Mouse (Mus musculus) right cerebral cortex, postnatal 14 days (tissue): ENCODE data around the gene Gm45261.

Experiments
- DNase-seq: peaks from one replicate; pipeline ENCODE4 v3.0.0; 2022

Gm45261 gene

DNA sequence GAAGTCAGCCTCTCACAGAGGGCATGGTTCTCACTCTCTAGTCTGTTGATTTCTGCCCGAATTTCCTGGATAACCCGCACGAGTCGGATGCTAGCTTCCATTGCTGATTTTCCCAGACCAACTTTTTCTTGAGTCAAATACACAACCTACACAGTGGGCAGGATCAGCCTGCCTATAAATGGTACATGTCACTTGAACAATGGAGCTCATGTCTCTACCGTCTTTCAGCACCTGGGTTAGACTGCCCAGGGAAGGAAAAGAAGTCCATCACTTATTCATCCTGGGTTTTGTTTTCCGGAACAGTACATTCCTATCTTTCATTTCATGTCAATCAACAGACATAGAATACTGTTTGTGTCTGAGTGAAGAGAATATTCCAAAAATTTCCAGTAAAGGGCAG, at the start of gene Gm45261:
Gene Gm45261 (minus strand): TSS at position 101 of the 400 bp plus-strand sequence.
- DNase-seq, result no peak

DNA sequence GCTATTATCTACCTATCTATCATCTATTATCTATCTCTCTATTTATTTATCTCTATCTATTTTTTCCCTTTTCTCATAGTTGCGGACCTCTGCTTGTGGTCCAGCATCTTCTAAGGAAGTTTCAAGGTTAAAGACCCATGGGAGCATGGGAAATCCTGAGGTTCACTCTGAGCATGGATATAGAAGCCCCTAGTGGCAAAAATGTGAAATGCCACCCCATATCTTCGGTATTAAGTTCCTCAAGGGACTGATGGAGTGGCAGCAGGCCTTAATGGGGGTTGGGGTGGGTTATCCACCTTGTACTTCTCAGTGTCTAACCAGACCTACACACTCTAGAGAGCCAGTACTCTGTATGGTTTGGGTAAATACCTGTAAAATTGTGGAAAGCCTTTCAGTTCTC, 43.5 kb upstream of the Gm45261 start:
- no peak for DNase-seq

DNA sequence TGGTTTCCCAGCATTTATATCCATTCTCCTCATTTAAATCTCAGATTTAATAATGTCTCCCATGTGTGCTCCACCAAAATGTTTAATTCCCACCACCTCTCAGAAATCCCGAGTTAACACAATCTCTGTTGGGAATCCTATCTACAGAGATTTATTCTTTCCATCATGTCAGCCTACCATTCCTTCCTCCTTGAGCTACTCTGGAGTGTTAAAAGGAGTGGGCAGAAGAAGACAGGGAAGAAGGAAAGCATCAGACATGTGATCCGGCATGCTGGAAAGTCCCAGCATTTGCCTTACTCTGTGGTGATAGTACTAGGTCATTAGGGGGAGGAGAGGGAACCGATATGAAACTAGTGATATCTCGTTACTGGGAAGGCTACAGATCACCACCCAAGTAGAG, 42.8 kb upstream of the Gm45261 start:
- no peak for DNase-seq

DNA sequence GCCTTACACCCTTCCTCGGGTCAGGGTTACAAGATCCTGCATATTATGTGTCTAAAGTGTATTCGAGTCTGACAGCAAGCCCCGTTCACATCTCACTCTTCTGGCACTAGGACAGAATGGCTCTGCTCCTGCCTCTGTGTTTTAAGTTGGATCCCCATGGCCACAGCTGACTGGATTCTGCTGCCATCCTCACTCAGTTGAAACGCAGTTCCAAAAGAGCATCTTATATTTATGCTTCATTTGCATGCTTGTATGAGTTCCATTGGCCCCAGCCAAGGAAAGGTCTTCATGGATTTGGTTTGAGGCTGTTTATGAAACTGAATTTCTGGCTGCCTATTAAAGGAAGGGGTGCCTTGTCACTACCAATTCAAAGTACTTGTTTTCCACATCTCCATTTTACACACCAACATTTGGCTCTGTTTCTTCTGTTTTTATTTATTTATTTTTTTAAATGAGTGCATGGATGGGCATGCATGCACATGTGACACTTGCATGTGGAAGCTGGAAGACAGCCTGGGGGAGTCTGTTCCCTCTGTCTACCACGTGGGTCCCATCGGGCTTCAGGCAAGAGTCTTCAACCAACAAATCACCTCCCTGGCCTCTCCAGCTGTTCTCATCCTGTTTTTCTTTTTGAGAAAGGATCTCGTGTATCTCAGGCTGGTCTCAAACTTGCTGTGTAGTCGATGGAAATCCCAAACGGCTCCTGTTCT, 41.4 kb upstream of the Gm45261 start:
- no peak for DNase-seq

DNA sequence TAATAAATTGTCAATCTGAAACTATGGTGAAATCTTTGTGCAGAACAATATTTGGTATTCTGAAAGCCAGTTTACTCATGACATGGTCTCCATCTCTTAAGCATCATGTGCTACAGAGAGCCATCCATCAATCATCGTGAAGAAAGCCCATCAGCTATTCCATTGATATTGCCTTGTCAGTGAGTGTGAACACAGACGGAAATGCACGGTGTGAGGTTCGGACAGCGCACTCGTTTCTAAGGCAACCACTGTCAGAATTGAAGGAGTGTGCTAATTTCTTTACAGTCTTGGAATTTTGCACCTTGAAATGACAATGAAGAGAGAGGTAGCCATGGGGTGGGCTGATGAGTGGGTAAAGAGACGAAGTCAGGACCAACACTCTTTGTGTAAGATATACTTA, 38.0 kb upstream of the Gm45261 start:
- DNase-seq, result no peak

DNA sequence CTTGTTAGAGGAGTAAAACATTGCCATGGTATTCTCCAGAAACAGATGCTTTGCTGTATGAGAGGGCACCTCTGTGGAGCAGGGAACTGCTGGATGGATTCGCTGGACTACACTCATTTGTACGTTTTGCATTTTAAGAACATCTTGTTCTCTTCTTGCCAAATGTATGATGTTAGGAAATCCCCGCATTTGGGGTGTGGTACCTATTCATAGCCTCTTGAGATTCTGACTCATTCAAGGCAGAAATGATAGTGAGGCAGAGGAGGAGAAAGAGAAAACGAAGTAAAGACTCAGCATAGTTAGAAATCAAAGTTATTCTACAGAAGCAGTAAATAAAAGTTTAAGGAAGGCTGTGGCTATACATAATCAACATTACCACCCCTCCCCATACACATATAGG, 35.1 kb upstream of the Gm45261 start:
- DNase-seq, result no peak

DNA sequence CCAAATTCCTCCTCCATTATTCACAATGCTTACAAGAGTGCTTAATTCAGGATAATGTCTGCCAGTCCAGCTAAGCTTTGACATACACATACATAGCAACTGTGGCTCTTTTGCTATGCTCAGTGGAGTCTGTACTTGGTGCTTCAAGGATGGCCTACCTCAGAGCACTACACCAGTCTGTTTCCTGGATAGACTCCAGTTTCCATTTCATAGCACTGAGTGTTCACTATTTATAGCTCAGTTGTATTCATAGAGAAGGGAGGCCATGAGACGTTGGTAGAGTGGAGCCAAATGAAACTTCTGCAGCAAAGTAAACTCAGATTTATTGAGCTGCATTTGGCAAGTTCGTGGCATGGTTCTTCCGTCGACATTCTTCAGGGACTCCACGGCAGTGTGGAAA, 22.2 kb upstream of the Gm45261 start:
- no peak for DNase-seq

DNA sequence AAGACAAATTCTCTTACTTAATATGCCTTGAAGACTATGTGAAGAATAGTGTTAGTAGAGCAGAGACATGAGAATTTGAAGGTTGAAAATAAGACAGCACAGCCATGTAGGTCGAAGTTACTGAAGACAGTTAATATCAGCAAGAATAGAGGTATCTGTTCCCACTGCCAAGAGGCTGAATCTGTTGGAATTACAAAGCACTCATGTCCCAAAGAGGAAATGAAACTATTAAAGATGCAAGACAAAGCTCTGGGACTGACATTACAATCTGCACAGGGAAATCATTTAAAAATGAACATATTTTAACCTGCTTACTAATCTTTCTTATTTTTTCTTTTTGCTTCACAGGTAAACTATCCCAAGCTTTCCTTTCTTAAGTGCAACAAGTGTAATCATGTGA, 13.7 kb upstream of the Gm45261 start:
- no peak for DNase-seq

DNA sequence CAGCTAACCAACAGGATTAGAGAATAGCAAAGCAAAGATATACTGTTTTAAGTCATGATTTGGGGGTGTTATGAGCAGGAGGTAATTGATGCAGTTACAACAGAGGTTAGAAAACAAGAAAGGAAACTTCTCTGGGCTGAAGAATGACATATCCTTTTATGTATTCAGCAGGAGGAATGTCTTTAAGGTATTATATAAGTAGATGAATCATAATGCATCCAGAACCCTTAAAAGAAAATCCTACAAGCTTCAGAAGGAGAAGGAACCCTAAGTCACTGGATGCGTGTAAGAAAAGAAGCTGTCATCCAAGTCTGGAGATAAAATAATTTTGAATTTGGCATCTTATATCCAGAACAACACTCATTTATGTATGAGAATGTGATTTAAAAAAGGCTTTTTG, 11.1 kb upstream of the Gm45261 start:
- no peak for DNase-seq

DNA sequence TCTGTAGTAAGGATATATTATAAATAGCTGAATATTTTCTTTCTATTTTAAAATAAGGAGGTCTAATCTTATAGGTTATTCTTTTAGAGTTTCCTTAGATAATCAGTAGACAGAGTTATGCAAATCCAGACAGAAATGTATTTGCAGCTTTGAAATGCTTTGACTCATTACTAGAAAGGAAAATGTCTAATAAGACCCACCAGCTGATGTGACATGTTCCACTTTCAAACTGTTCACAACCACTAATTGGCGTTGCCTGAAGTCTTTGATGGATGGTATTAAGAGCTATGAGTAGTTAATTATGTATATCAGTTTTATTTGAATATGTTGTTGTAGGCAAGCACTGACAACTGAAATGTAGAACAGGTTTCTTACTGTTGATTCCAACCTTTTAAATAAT, 1.3 kb downstream of the Gm45261 start:
- DNase-seq, result no peak

DNA sequence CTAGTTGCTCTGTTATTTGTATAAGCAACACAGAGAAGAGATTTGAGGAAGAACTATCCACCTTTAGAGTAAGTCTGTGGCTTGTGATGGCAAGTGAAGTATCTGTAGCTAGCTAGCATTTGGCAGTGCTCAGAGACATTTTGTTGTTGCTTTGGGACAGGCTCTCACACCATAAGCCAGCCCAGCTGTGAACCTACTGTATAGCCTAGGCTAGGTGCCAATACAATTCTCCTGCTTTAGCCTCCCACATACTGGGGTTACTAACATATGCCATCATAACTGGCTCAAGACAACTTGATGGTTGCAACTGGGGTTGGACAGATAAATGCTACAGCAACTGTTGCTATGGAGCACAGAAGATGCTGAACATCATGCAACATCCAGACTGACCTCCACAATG, 1.8 kb downstream of the Gm45261 start:
- DNase-seq, result no peak

DNA sequence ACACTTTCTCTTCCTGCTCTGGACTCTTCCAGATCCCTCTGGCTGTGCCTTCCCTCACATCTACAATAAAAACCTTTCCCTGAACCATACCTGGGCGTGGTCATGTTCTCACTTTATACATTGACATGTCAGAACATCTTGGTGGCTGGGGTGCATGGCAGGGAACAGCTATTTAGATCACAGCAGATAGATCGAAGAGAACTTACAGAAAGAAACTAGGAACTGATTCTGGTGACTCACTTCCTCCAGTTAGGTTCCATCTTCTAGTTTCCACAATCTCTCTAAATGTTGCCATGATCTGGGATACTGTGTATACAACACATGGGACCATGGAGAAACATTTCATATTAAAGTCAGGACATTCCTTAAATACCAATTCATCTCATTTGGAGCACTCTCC, 7.3 kb downstream of the Gm45261 start:
- DNase-seq, result no peak

DNA sequence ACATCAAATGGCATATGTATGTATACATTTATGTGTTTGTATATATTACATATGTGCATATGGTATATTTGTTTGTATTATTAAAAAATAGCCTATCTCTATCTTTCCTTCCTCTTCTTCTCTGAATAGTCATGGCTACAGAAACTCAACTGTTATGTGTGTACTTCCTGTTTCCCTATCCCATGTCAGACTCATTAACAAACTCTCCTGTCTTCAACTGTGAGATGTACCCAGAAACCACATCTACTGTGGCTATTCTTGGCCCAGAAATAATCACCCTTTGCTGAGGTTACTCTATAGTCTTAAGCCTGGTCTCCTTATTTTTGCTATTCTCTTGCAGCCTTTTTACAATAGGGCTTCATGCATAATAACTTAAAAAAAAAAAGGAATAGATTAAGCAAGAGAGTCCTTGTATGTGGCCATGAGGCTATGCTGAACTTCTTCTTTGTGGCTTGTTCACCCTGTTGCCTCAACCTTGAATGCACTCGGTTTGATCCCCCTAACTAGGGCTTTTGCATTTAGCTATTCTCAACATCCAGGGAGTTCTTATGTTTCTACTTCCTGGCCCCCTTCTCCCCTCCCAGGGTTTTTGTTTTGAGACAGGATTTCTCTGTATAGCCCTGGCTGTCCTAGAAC, 9.2 kb downstream of the Gm45261 start:
- DNase-seq, result no peak

DNA sequence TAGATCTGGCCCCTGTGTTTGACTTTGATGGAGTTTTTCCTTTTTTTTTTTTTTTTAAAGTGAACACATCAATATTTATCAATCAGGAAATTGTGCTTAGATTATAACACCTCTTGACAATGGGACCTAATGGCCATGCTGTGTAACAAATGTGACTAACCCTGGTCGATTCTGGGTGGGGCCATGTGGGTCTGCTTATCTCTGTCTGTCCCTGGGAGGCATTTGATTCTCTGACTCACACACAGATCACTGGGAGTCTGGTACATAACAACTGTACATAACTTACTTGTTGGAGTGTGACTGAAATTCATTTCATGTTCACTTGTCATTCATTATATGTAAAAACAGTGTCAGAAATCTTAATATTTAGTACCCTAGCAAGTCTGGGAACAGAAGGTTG, 13.7 kb downstream of the Gm45261 start:
- no peak for DNase-seq

DNA sequence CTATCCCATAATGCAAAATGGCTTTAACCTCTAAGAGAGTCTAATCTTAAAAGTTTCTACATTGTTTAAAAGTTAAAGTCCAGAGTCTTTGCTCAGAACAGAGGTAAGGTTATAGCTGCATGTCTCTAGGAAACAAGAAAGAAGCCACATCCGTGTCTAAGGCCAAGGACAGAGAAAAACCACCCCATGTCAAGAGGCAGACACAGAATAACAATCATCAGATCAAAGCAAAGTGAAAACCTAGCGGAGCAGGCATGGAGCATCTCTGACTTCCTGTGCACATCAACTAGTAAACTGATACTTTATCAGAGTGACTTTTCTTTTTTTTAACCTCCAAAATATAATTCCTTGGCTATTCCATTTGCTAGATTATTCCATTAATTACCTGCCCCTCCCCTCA, 20.3 kb downstream of the Gm45261 start:
- no peak for DNase-seq

DNA sequence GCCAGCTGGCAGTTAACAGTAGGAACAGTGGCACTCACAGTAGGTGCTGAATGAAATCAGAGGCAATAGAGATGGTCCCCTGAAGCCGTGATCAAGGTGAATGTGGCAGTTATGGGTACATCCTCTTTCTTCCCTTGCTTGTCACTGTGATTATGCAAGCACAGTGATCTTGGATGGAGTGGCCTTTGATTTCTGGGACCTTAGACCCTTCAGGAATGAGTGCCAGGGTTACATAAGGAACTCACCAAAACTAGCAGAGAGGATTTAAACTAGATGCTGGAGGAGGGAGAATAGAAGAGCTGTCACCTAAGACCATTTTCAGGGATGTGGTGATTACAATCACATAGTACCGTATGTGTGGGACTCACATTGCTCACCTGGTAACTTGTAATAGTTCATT, 22.7 kb downstream of the Gm45261 start:
- no peak for DNase-seq

DNA sequence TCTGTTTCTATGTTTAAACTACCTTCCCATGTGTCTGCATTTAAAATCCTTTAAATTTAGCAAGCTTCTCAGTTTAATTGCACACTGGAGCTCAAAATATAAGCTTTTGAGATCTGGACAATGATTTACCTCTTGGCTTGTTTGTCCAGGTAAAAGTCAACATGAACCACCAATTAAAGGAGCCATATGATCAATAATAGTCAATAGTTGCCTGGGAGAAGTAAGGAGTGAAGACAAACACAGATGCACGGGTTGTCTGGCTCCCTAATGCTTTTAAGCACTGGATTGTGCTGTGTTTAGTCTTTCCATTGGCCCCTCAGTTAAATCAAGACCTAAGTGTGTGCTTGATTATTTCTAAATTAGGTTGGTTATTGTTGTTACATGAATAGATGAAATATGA, 33.3 kb downstream of the Gm45261 start:
- DNase-seq, result no peak

DNA sequence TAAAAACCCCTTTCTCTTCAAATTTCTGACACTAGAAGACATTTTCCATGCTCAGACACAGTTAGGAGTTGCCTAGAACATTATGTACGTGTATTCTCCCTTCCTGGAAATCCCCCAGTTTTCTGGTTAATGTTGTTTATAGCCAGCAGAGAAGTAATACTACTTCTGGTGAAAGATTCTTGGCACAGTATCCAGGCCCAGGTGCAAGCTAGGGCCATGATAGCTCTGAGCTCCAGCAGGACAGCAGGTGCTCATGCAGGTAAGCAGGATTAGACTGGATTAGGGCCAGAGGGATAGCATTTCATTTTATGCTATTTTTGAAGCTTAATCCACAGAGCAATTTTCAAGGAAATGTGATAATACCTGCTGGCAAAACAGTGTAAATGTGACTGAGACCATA, 33.8 kb downstream of the Gm45261 start:
- no peak for DNase-seq

DNA sequence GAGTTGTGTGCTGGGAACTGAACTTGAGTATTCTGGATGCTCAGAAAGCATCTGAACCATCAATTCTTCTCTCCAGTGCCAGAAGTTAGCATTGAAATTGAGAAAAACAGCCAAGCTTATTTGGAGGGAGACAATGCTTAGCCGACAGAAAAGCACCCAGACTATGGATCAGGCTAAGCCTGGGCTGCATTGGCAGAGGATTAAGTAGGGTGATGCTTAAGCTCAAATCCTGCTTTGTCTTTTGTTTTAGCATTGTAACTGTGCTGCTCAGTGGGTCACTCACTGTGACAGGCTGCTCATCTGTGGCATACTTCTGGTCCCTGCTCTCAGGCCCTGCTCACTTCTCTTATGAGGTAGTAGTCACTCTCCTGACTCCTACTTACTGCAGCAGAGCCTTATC, 36.6 kb downstream of the Gm45261 start:
- no peak for DNase-seq

DNA sequence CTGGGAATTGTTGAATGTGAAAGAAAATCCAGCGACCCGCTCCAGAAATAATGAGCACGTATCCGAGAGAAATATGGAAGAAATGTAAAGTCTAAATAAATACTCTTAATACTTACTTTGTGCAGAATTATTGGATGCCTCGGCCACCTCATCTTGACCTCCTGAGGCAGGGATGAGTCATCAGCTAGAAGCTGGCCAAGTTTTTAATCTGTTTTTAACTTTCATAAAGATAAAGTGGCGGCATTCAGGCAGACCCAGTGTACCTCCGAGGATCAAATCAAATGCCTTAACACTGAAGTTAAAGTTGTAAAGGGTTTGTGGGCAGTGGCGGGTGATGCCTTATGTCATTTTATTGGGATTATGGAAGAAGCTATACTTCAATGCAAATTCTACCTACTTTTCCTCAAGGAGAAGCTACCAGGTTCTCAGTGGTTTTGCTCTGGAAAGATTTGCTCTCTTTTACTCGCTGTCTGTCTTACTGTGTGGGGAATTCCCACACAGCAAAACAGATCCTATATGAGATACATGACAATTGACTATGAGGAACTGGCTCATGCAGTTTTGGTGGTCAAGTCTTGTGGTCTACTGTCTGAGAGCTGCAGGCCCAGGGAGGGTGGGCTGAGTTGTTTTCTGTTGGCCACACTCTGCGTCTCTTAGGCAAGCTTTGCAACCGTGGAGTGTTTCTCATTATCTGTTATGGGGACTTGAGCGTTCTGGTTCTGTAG, 42.8 kb downstream of the Gm45261 start:
- no peak for DNase-seq

DNA sequence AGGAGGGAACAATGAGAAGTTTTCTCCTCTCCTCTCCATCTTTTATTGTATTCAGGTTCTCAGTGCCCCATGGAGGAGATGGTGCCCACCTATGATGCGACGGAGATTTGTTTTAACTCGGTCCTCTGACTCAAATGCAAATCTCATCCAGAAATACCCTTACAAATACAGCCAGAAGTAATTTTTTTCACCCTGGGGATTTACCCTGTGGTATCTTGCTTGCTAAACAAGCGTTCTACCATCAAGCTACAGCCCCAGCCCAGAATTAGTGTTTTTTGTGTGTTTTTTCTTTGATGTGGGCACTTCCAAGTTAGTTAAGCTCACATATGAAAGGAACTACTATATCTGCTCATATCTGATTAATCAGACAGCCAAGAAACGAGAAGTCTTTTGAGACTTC, 44.9 kb downstream of the Gm45261 start:
- DNase-seq, result no peak

DNA sequence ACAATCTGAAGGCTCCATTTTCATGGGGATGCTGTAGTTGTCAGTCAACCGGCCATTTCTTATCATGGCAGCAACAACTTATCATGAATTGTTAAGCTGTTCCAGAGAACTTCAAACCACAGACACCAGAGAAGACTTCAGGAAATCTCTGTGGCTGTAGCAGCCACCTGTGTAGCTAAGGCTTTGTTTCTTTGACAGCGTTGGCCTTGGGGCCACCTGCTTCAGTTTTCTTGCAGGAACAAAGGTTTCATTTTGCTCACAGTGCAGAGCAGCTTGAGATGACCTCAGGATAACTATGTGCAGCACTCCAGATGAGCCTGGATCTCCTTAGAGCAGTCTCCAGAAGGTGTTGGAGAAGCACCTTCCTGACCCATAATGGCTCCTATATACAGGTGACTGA, 48.7 kb downstream of the Gm45261 start:
- DNase-seq, result no peak

DNA sequence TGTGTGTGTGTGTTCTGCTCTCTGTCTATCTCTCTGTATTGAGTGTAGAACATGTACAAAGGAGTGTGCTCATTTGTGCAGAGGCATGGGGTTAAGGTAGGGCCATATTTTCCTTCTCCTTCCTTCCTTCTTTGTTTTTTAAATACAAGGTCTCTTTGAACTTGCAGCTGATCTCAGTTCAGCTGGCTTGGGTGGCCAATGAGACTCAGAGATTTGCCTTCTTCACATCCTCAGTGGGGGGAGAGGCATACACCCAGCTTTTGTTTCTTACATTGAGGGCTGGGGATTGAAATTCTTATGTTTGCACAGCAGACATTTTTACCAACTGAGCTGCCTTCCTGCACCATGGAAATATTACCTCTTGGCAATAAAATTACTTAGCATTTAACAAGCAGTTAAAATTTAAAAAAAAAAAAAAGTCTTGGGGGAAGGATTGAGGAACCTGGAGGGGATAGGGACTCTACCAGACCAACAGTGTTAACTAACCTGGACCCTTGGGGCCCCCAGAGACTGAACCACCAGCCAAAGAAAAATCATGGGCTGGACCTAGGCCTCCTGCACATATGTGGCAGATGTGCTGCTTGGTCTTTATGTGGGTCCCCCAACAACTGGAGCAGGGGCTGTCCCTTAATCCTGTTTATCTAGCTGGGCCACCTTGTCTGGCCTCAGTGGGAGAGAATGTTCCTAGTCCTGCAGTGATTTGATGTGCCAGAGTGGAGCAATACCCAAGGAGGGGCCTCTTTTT, 50.8 kb downstream of the Gm45261 start:
- DNase-seq, result no peak
